Mouse (Mus musculus): Measurements from ENCODE around the gene Arpc5l. TPM values are rescaled to one million over a fixed set of nuclear protein-coding genes. Genes with fewer than 3 reads are reported as not detected.

Arpc5l gene
- 10 to 100 TPM; 68.4 to 73.5 TPM for total RNA-seq (2021)
- long read RNA-seq, experiment 1, partial matches to known transcripts, result 2 of 9 reads
- long read RNA-seq, experiment 1, other reads (novel, unspliced or antisense), result 5 of 9 reads
- long read RNA-seq, experiment 2, partial matches to known transcripts, result 0 of 11 reads
- long read RNA-seq, experiment 2, other reads (novel, unspliced or antisense), result 7 of 11 reads

DNA sequence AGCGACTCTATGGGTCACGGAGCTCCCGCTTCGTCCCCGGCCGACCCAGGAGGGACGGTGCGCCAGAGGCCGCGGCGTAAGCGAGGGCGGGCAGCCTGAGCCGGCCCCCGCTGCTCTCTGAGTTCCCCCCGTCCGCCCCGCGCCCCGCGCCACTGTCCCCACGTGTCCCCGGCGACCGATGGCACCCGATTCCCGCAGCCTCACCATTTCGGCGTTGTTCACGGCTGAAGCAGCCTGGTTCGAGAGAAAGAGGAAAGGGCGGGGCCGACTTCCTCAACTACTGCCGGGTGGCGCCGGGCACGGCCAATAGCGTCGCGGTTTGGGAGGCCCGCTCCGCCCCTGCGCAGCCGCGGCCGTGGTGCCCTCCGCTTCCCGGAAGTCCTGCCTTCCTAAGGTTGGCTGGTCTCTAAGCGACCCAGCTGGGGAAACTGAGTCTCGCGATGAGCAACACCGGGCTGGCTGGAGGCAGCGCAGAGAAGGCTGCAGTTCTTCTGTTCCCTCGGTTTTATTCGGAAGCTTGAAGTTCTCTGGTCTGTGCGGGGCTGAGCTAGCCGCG lies at the start of gene Arpc5l:
TSS of gene Arpc5l (plus strand) at position 469 of the 556 bp plus-strand sequence.
- intact Hi-C loops (cut with DNase I), result loop anchor here (10.0 kb wide), 1 partner anchor 350 kb away; no protein-coding TSS in a partner anchor
- peak; percentile 93 for DNase-seq

DNA sequence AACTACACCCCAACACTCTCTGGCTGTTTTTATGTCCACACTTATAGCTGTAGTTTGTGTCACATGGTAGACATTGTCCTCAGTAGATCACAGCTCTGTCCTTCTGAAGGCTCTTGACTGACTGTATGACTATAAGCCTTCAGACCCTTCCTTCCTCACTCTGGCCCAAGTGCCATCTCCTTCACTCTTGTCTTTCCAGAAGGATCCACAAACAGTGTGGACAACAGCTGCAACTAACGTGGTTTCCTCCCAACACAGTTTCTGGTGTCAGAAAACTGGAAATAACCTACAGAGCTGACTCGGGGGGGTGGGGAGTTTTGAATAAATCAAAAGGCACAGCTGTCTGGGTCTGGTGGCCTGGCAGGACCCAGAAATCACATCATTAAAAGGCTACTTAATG lies 49.1 kb upstream of the Arpc5l start:
- DNase-seq, result no peak
- intact Hi-C loops (cut with DNase I), result no loop called here

DNA sequence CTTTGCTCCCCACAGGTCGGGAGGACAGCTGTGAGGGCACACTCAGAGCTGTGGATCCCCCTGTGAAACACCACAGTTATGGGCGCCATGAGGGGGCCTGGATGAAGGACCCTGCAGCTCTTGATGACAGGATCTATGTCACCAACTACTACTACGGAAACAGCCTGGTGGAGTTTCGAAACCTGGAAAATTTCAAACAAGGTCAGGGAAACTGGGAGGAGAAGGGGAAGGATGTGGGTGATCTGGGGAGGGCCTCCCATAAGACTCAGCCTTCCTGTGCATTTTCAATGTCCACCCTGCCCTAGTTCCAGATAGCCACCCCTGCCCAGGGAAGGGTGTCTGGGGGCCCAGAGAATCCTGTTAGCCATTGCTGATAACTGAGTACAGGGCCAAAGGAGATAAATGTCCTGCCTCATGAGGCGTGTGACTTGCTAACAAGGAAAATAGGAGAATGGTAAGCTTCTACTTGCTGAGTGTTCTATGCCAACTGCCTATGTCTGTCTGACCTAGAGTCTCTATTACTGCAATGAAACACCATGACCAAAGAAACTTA lies 47.4 kb upstream of the Arpc5l start:
- intact Hi-C loops (cut with DNase I), result no loop called here
- no peak for DNase-seq

DNA sequence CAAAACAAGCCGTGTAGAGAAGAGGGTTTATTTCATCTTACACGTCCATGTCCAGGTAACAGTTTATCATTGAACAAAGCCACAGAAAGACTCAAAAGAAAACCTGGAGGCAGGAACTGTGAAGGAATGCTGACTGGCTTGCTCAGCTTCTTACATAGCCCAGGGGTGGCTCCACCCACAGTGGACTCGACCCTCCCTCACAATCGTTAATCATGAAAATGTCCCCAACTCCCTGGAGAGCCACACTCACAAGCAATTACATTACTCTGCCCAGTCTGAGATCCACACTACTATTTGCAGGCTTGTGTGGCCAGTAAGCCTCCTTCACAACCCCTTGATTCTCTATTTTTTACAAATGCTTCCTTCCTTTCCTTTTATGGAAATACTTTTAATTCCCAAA lies 41.0 kb upstream of the Arpc5l start:
- intact Hi-C loops (cut with DNase I), result no loop called here
- no peak for DNase-seq

DNA sequence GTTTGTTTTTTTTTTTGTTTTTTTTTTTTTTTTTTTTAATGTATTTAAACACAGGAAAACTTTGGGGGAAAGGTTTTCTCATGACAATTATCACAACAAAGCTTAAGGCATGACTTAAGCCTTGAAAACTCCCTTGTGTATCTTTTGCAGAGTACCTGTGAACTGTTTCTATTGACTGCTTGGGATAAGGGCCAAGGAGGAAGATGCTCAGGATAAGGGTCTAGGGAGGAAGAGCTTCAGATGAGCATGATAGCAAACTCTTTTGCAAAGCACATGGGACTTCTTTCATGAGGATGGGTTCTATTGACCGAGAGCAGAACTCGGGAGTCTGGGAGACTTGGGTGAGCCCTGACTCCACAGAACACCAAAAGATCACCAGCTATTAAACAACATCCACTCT lies 35.5 kb upstream of the Arpc5l start:
- intact Hi-C loops (cut with DNase I), result no loop called here
- DNase-seq, result no peak

DNA sequence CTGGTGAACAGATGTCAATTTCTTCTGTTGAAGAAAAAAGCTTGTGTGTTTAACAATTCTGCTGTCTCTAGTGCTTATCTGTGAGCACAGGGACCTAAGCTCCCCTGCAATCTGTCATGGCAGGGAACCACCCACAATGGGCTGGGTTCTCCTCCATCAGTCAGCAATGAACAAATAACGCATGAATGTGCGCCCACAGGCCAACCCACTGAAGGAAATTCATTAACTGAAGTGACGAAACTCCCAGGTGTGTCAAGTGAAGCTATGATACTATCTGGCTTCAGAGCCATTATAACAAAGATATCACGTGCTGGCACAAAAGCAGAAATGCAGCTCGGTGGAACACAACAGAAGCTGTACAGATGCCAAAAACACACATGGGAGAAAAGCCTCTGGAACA lies 35.1 kb upstream of the Arpc5l start:
- DNase-seq, result no peak
- intact Hi-C loops (cut with DNase I), result no loop called here

DNA sequence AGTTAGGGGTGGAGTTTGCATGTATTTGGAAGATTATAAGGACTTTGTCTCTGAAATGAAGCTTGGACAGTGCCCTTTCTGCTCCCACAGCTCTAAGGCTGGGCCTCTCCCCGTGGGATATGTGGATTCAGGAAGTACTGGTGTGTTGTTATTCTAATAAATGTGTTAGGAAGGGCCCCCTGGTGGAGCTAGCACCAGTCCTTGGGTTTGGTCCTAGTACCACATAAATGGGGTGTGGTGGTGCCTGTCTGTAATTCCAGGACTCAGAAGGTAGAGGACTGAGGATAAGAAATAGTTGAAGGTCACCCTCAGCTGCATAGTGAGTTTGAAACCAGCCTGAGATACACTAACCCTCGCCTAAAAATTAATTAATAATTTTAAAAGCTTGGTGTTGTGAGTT lies 31.9 kb upstream of the Arpc5l start:
- no peak for DNase-seq
- intact Hi-C loops (cut with DNase I), result no loop called here

DNA sequence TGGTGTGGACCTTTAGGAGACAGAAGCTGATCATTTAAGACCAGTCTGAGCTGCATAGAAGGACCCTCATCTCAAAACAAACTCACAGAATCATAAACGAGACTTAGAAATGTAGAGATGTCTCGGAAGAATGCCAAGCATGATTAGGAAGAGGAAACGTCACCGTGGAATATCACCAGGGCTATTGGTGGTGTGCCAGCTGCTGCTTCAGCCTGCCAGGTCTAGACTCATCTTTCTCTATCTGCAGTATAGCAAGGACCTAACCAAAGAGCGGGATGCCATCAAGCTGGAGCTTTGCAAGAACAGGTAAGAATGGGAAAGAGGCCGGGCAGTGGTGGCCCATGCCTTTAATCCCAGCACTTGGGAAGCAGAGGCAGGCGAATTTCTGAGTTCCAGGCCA lies 31.4 kb upstream of the Arpc5l start:
- intact Hi-C loops (cut with DNase I), result no loop called here
- DNase-seq, result no peak

DNA sequence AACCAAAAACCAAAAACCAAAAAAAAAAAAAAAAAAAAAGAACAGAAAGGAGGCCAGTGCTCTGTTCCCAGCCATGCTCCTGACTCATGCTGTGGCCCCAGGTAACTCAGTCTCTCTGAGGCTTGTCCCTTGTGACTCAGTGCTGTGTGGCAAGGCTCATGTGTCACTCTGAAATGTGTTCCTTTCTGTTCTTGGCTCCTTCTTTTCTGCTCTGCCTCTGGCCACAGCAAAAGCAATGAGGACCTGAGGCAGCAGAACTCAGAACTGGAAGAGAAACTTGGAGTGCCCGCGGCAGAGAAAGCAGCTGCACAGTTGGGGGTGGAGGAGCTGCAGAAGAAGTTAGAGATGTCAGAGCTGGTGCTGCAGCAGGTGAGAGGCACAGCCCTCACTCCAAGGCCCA lies 31.0 kb upstream of the Arpc5l start:
- intact Hi-C loops (cut with DNase I), result no loop called here
- no peak for DNase-seq

DNA sequence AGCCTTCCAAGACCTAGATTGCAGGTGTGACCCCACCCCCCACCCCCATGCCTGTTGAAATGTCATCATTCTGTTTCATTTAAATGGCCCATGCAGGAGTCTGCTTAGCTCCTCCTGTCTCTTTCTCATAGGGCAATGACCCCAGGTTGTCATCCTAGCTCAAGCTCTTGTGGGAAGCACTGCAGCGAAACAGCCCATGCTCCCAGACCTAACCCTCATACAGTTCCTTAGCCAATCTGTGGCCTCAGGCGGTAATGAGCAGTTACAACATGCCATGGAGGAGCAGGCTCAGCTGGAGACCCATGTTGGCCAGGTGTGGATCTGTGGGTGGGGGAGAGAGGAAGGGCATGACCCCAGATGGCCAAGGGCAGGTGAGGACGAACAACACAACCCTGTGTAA lies 30.0 kb upstream of the Arpc5l start:
- DNase-seq, result no peak
- intact Hi-C loops (cut with DNase I), result no loop called here

DNA sequence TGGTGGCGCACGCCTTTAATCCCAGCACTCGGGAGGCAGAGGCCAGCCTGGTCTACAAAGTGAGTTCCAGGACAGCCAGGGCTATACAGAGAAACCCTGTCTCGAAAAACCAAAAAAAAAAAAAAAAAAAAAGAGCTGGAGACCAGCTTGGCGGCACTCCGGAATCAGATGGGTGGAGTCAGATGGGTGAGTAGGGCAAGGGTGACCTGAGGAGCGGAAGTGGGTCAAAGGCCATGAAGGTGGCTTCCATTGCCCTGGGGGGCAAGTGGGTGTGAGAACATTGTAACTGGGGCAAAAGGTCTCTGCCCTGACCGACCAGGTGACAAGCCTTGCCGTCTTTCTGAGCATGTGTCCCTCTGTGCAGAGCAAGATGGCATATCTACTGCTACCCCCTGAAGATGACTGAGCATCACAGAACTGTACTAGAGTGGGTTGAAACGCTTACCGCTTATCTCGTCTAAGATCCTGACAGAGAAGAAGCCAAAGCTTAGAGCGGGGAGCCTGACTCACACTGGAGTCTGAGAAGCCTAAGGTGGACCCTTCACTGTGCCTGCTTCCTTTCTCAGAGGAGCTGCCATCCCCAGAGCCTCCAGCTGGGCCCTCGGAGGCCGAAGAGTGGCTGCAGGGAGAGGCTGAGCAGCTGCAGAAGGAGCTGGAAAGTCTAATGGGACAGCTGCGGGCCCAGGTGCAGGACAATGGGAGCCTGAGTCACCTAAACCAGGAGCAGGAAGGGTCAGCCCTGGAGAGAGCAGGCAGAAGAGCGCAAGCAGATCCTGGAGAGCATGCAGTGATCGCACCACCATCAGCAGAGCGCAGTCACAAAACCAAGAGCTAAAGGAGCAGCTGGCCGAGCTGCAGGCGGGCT lies 29.0 kb upstream of the Arpc5l start:
- intact Hi-C loops (cut with DNase I), result no loop called here
- no peak for DNase-seq

DNA sequence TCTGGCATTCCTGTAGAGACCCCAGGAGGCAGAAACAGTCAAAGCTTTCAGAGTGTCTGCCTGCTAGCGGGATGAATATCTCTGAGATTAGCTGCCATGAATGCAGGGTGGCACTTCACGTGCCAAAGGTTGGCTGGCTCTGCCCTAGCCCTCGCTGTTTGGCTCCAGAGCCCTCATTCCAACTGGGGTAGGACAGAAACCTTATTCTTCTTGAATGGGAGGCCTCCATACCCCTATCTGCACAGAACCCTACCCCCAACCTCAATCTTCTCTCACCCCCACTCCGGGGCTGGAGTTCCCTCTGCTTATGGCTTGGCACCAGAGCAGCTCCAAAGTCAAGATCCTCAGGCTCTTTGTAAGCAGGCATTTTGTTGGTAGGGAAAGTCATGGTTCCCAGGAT lies 27.3 kb upstream of the Arpc5l start:
- intact Hi-C loops (cut with DNase I), result no loop called here
- DNase-seq, result no peak

DNA sequence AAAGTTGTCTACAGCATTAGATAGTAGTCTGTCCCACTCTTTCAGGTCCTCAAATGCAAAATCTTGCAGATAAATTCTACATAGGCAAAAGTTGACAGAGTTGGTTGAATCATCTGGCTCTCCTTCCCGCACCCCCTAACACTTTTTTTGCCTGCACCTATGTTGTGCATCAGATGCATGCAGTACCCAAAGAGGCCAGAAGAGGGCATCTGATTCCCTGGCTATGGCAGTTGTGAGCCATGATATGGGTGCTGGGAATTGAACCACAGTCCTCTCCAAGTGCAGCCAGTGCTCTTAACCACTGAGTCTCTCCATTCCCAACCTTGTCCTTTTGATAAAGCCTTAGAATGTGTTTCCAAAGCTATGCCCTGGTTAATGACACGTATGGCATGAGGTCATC lies 21.7 kb upstream of the Arpc5l start:
- intact Hi-C loops (cut with DNase I), result no loop called here
- DNase-seq, result no peak

DNA sequence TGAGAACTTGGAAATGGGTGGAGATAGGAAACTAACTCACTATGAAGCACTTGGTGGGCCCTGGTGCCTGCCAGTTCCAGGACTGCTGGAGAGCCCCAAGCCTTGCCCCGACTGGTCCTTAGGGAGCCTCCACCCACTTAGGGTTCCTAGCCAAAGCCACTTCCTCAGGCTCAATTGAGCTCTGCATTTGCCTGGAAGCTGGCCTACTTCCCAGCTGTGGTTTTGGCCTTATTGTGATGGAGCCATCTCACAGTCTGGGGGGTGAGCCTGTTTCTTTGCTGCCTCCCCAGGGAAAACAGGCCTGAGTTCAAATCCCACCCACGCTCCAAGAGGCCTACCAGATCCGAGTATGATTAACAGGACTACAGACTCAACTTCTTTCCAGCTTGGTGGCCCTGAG lies 18.6 kb upstream of the Arpc5l start:
- intact Hi-C loops (cut with DNase I), result no loop called here
- DNase-seq, result peak; percentile 66 to 79

DNA sequence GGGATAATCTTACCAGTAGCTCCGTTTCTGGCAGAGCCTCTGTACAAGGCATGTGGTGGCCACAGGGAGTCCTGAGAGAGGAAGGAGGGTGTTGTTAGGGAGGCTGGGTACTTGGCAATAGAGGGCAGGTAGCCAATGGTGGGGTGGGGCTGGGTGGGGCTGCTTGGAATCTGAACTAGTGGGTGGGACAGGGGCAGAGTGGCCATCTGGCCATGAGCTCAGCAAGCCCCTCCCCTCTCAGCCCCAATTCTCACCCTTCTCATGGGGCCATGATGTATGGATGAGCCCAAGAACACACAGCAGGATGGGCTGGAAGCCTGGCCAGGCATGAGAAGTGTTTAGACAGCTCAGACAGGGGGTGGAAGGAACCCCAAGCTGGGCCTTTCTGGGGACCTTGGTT lies 17.8 kb upstream of the Arpc5l start:
- intact Hi-C loops (cut with DNase I), result no loop called here
- no peak for DNase-seq

DNA sequence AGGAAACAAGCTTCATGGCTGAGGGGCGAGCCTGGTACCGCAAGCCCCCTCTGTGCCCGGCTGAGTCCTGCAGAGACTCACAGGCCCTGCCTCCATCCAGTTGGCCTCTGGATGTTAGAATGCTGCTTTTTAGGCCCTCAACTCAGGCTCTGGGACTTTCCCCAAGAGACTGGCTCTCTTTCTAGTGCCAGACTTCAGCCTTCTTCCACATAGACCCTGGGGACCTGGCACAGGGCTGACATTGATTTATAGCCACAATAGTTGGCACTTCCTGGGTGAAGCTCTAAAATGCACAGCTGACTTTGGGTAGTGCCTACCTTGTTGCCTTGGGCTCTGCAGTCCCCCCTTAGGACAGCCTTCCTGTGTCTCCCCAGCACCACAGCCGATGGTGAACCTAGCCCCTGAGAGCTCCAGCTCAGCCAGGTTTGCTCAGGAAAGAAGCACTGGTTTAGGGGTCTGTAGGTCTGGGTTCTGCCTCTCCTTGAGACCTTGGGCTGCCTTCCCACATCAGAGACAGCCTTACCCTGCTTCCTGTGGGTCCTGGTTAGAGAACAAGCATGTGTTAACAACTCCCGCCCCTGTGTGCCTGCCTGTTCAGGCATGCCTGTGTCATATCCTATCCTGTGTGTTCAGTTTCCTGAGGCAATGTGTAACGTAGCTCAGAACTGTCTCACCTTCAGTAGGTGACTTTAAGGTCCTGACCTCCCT lies 17.2 kb upstream of the Arpc5l start:
- no peak for DNase-seq
- intact Hi-C loops (cut with DNase I), result no loop called here

DNA sequence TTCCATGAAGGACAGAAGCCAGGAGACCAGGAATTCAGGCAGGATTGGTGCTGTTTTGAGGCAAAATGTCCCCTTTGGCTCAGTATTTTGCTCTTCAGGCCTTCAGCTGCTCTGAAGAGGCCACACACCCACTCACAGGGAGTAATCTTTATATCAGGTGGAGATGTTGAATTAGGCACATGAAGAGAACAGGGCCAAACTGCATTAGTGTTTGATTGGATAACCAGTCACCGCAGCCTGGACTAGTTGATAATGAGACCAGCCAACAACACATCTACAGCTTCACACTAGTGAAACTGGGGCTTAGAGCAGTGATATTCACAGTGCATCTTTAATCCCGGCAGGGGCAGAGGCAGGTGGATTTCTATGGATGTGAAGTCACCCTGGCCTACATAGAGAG lies 16.2 kb upstream of the Arpc5l start:
- DNase-seq, result no peak
- intact Hi-C loops (cut with DNase I), result no loop called here

DNA sequence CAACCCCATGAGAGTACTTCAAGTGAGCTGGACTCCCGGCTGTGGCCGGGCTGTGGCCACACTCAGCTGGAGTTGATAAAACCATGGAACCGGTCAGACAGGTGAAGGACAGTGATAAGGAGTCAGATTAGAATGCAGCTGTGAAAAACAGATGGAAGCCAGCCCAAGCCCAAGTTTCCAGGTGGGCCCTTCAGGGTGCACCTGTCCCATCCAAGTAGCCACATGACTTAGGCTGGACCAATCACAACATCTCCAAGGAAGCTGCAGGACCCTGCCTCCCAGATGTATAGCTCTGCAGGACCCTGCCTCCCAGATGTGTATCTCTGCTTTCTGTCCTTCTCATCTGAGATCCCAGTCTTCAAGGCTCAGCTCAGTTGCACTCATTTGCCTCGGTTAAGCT lies 13.1 kb upstream of the Arpc5l start:
- no peak for DNase-seq
- intact Hi-C loops (cut with DNase I), result no loop called here

DNA sequence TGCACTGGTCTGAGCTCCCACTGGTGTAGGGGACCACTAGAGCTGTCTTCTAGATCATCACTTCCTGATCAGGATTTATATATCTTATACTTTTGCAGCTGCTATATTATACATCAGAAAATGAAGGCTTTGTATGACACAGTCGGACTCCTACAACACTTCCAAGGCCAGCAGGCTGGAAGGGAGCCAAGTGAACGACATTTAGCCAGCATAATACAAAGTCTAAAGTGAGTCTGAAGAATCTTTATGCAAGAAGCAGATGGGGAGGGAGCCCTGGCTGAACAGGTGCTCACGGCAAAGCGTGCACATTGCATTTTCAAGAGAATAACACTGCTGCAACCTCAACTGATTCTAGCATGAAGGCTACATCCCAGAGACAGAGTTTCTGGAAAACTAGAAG lies 12.7 kb upstream of the Arpc5l start:
- intact Hi-C loops (cut with DNase I), result no loop called here
- DNase-seq, result no peak

DNA sequence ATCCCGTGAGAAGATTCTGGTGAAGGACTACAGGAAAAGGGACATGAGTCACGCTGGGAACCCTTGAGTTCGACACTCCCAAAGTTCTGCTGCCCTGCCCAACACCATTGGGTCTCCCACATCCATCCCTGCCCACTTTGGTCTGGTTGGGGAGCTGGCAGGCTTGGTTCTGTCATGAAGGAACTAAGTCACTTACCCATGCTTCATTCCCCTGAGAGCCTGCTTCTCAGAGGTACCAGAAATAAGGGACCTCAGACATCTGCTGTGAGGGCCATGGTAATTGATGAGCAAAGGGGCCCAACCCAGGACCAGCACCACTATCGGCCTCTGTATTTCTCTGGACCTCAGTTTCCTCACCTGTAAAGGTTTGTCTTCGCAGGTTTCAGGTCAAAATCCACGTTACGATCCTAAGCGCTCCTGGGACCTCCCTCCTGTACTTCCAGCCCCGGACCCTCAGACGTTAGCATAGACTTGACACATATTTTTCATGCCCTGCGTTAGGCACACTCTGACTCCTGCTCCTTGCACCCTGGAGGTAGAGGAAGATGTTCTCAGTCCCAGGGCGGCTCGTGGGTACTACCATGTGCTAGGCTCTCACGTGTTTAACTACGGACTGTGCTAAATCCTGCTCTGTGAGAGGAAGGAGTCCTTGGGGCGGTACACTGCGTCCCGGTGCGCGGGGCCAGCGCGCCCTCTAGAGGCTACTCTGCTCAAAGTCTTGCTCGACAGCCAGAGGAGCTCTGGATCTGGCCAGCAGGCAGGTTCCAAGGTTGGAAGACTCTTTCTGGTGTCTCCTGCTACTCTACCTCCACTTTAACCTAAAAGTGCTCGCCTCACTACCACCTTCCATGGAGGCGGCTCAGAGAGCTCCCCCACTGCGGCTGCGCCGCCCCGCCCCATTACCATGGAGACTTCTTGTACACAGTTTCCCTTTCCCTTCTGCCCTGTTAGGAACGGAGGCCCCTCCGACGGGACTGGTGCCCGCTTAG lies 7.5 kb upstream of the Arpc5l start, which contains the start of gene Wdr38:
TSS of gene Wdr38 (plus strand) at position 91 of the 989 bp plus-strand sequence.
- intact Hi-C loops (cut with DNase I), result loop anchor here (1.0 to 5.0 kb wide), 2 partner anchors 70 to 200 kb away; partner anchors contain the start of gene Nr6a1
- peak; percentile 87 to 92 for DNase-seq
